Mouse (Mus musculus) MEL (cell line): ENCODE results near the gene Hes1. TPM values are rescaled to one million over a fixed set of nuclear protein-coding genes. Genes with fewer than 3 reads are reported as not detected.
A peak's percentile ranks its signal among the peaks of the same experiment; 100 is the strongest.

Experiments used
- DNase-seq: peaks from one replicate; pipeline ENCODE4 v3.0.0; 2011; ENCODE audit warnings: low read depth, low spot score
- H3K27ac ChIP-seq: 2 replicates; pipeline ENCODE4 v1.5.1; 2012; ENCODE audit warnings: low read depth, mild to moderate bottlenecking, control low read depth, low read length, moderate library complexity; ENCODE audit not compliant: control insufficient read depth
- H3K27me3 ChIP-seq, 2 experiments: fragments of 150-350 bp in 1 of 2; sonication (generic) in 1 of 2; 2 replicates each; pipeline ENCODE4 v1.6.1; 2012; ENCODE audit warnings: low read length in 2 of 2, mild to moderate bottlenecking in 2 of 2, improper control_type of control experiment in 1 of 2, moderate library complexity in 1 of 2; ENCODE audit not compliant: insufficient read depth in 2 of 2, control insufficient read depth in 1 of 2
- H3K36me3 ChIP-seq, 2 experiments: 2 replicates each; pipeline ENCODE4 v1.6.1; 2012 to 2014; ENCODE audit warnings: low read length in 2 of 2, improper control_type of control experiment in 1 of 2, inconsistent platforms in 1 of 2, mild to moderate bottlenecking in 1 of 2; ENCODE audit not compliant: insufficient read depth in 2 of 2, control insufficient read depth in 1 of 2
- H3K4me1 ChIP-seq, 2 experiments: fragments of 150-350 bp in 1 of 2; sonication (generic) in 1 of 2; 2 replicates each; pipeline ENCODE4 v1.6.1; 2012; ENCODE audit warnings: low read length in 2 of 2, improper control_type of control experiment in 1 of 2, mild to moderate bottlenecking in 1 of 2; ENCODE audit not compliant: insufficient read depth in 2 of 2, control insufficient read depth in 1 of 2
- H3K4me3 ChIP-seq, 2 experiments: fragments of 150-350 bp in 1 of 2; sonication (generic) in 1 of 2; 2 replicates each; pipeline ENCODE4 v1.5.1; 2012; ENCODE audit warnings: low read depth in 2 of 2, low read length in 2 of 2, mild to moderate bottlenecking in 2 of 2, moderate library complexity in 2 of 2, control low read depth in 1 of 2, improper control_type of control experiment in 1 of 2; ENCODE audit not compliant: control insufficient read depth in 1 of 2, insufficient read depth in 1 of 2
- H3K79me2 ChIP-seq: 2 replicates; pipeline ENCODE4 v1.6.1; 2012; ENCODE audit warnings: mild to moderate bottlenecking, low read length, moderate library complexity; ENCODE audit not compliant: control insufficient read depth, poor library complexity, insufficient read depth
- H3K9ac ChIP-seq: 2 replicates; pipeline ENCODE4 v1.6.1; 2012; ENCODE audit warnings: low read depth, mild to moderate bottlenecking, control low read depth, low read length, moderate library complexity; ENCODE audit not compliant: control insufficient read depth, poor library complexity, severe bottlenecking
- H3K9me3 ChIP-seq: fragments of 150-350 bp; sonication (generic); replicated peaks from 2 replicates; pipeline ENCODE4 v1.6.1; 2012; ENCODE audit warnings: mild to moderate bottlenecking, low read length, improper control_type of control experiment, moderate library complexity; ENCODE audit not compliant: insufficient read depth
- BHLHE40 ChIP-seq: IDR thresholded peaks from 2 replicates; pipeline ENCODE4 v1.6.1; 2012; ENCODE audit warnings: low read depth, mild to moderate bottlenecking, inconsistent platforms, low read length, improper control_type of control experiment, borderline replicate concordance
- CTCF ChIP-seq, 3 experiments: IDR thresholded peaks in 2 of 3; conservative IDR thresholded peaks in 1 of 3; 2 replicates each; pipeline ENCODE4 v1.5.1; 2011 to 2012; ENCODE audit warnings: low read length in 3 of 3, low read depth in 2 of 3, mild to moderate bottlenecking in 2 of 3, improper control_type of control experiment in 1 of 3, inconsistent platforms in 1 of 3, mixed read lengths in 1 of 3, moderate library complexity in 1 of 3; ENCODE audit not compliant: control insufficient read depth in 1 of 3, insufficient read depth in 1 of 3, poor library complexity in 1 of 3, severe bottlenecking in 1 of 3
- ELF1 ChIP-seq: IDR thresholded peaks from 2 replicates; pipeline ENCODE4 v1.6.1; 2014; ENCODE audit warnings: low read depth, mild to moderate bottlenecking, inconsistent platforms, low read length, improper control_type of control experiment, moderate library complexity
- ETS1 ChIP-seq: IDR thresholded peaks from 2 replicates; pipeline ENCODE4 v1.6.1; 2012; ENCODE audit warnings: low read depth, mild to moderate bottlenecking, inconsistent platforms, low read length, improper control_type of control experiment, moderate library complexity
- KAT2A ChIP-seq: conservative IDR thresholded peaks from 2 replicates; pipeline ENCODE4 v1.6.1; 2012; ENCODE audit warnings: low read depth, low read length, improper control_type of control experiment, inconsistent platforms
- MAZ ChIP-seq: IDR thresholded peaks from 2 replicates; pipeline ENCODE4 v1.6.1; 2012; ENCODE audit warnings: low read depth, mild to moderate bottlenecking, inconsistent platforms, low read length, improper control_type of control experiment
- MEF2A ChIP-seq: IDR thresholded peaks from 2 replicates; pipeline ENCODE4 v1.6.1; 2014; ENCODE audit warnings: low read depth, mild to moderate bottlenecking, inconsistent platforms, low read length, improper control_type of control experiment; ENCODE audit not compliant: poor library complexity, insufficient replicate concordance, severe bottlenecking; ENCODE audit errors: extremely low read depth
- MXI1 ChIP-seq: IDR thresholded peaks from 2 replicates; pipeline ENCODE4 v1.6.1; 2011; ENCODE audit warnings: mild to moderate bottlenecking, low read depth, low read length, improper control_type of control experiment
- POLR2AphosphoS2 ChIP-seq: IDR thresholded peaks from 2 replicates; pipeline ENCODE4 v1.6.1; 2011; ENCODE audit warnings: low read length, improper control_type of control experiment
- UBTF ChIP-seq: IDR thresholded peaks from 2 replicates; pipeline ENCODE4 v1.6.1; 2012; ENCODE audit warnings: low read depth, mild to moderate bottlenecking, inconsistent platforms, low read length, improper control_type of control experiment, moderate library complexity, borderline replicate concordance; ENCODE audit not compliant: insufficient read depth
- ZC3H11A ChIP-seq: IDR thresholded peaks from 2 replicates; pipeline ENCODE4 v1.6.1; 2012; ENCODE audit warnings: low read depth, mild to moderate bottlenecking, inconsistent platforms, low read length, improper control_type of control experiment
- ZKSCAN1 ChIP-seq: IDR thresholded peaks from 2 replicates; pipeline ENCODE4 v1.6.1; 2012; ENCODE audit warnings: low read depth, mild to moderate bottlenecking, inconsistent platforms, low read length, improper control_type of control experiment, moderate library complexity
- polyA plus RNA-seq, 2 experiments: library from polyadenylated mRNA; stranded (reverse) in 1 of 2; unstranded in 1 of 2; fragments of >175 nt in 1 of 2; fragments of >200 nt in 1 of 2; gene quantifications; 2 replicates each; pipeline versions ENCODE4 v1.2.1 to v1.2.4; 2012; ENCODE audit warnings: low replicate concordance in 2 of 2, low read depth in 1 of 2; ENCODE audit not compliant: insufficient read length in 2 of 2, insufficient read depth in 1 of 2, missing spikeins in 1 of 2
- total RNA-seq: library from RNA; depleted of rRNA; stranded (reverse); fragments of 300-350 nt; gene quantifications from 2 replicates; pipeline ENCODE4 v1.2.3, GENCODE M21; 2012

Gene Hes1
- total and polyA plus RNA-seq, 3 experiments = 2.3 to 3.0 TPM; not detected in 1

DNA sequence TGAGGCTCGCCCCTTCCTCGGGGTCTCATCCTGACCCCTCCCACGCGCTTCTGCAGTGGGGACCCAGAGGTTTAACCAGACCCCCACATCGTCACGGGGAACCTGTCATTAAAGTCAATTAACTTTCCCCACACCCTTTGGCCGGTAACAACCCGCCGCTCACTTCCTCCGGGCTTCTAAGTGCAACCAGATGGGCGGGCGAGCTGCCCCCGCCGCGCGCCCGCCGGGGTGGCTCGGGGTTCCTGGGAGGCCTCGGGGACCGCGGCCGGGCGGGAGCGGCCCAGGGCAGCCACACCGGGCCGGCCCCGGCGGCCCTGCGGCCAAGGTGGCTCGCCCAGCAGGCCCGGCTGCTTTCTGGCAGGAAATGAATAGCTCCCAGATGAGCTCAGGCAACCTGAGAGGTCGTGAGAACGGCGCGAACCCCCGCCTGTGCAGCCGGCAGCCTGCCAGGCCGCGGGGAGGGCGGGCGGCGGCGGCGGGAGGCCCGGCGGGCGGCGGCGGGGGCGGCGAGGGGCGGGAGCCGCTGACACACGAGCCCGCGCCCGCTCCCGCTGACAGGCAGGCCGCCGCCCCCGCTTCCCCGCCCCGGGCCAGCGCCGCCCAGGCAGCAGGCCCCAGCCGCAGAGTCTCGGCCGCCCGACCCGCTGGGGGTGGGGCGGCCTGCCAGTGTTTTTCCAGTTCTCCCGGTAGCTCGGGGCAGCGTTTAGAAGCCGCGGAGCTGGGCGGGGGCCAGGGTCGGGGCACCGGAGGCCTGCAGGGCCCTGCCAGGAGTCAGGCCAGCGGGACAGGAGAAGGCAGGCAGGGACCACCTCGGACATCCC, 6.0 kb downstream of the Hes1 start:
- Histone ChIP-seq H3K27me3 (peaks cover 26 to 53% of the 10 kb centered on the region in 2 experiments), H3K27ac (peak overlapping the region; percentile 40), H3K36me3 (peaks cover 0 to 11% of the 10 kb centered on the region in 2 experiments; a peak in 2 of 4 replicates)

GRCm38 (mm10) chr16:30070771-30071191, 6.6 kb downstream of the Hes1 start:
- H3K27me3 ChIP-seq = peaks cover 26 to 49% of the 10 kb centered on the region in 2 experiments
- peaks cover 2% of the 10 kb centered on the region for H3K79me2 ChIP-seq
- TF ChIP-seq ZC3H11A (0 out of 2 replicates have a peak, but pooled peaks have one; percentile 4), ELF1 (no peak), ETS1 (no peak), MEF2A (no peak), CTCF (IDR thresholded peaks at IDR 0.05 in 2 of 3, conservative IDR thresholded peaks at IDR 0.05 in 1 of 3; ENCODE audit: control insufficient read depth in 1 of 3, insufficient read depth in 1 of 3, low read depth in 2 of 3, low read length in 3 of 3, poor library complexity in 1 of 3, severe bottlenecking in 1 of 3) (peak in 1 of 3 experiments; percentile 7; a peak in 2 of 6 replicates), ZKSCAN1 (peak; percentile 76), KAT2A (no peak), MAZ (0 out of 2 replicates have a peak, but pooled peaks have one; percentile 9)
- no peaks in the 10 kb centered on the region for H3K9me3 ChIP-seq
- H3K9ac ChIP-seq = peak overlapping the region; percentile 76
- peaks cover 0 to 11% of the 10 kb centered on the region in 2 experiments; a peak in 2 of 4 replicates for H3K36me3 ChIP-seq
- H3K4me1 ChIP-seq = peaks cover 0 to 11% of the 10 kb centered on the region in 2 experiments; a peak in 2 of 4 replicates
- H3K27ac ChIP-seq = peak overlapping the region; percentile 30; the same call in 1 of the 2 replicates
- H3K4me3 ChIP-seq = peak overlapping the region; percentile 57 to 72; a peak in 3 of 4 replicates
- peak; percentile 45 for DNase-seq

More for the DNA sequence above, 6.0 kb downstream of the Hes1 start:
- TF ChIP-seq POLR2AphosphoS2 (no peak), MAZ (0 out of 2 replicates have a peak, but pooled peaks have one; percentile 8), BHLHE40 (no peak), MXI1 (0 out of 2 replicates have a peak, but pooled peaks have one; percentile 16), UBTF (no peak)
- Histone ChIP-seq H3K4me3 (peak overlapping the region; percentile 57 to 72), H3K79me2 (peaks cover 2% of the 10 kb centered on the region), H3K4me1 (peaks cover 0 to 11% of the 10 kb centered on the region in 2 experiments; a peak in 2 of 4 replicates), H3K9me3 (no peaks in the 10 kb centered on the region), H3K9ac (peak overlapping the region; percentile 77)
- DNase-seq = peak; percentile 47
